Mouse (Mus musculus) monocyte, adult 5-6 weeks (primary cell): Measurements from ENCODE around the gene Prss27. TPM values are rescaled to one million over a fixed set of nuclear protein-coding genes. Genes with fewer than 3 reads are reported as not detected.

Experiments used
- ATAC-seq: fragments of 153-309, 156-312 bp; replicated peaks from 2 replicates; pipeline ENCODE4 v1.8.0; 2017; ENCODE audit warnings: mild to moderate bottlenecking; ENCODE audit not compliant: low TSS enrichment, insufficient number of reproducible peaks, severe bottlenecking, poor library complexity, low FRiP score
- total RNA-seq: library from RNA; stranded (forward); fragments of 200-1000, 200-491, 200-594 nt; gene quantifications from 3 replicates; pipeline ENCODE4 v1.2.3, GENCODE M21; 2017

Prss27 gene
- total RNA-seq, 1 experiment from 2014 or later: not detected

- ATAC-seq: 0 out of 2 replicates have a peak, but pooled peaks have one; percentile 17
These were observed 16.4 kb upstream of the Prss27 start for GRCm38 (mm10) chr17:24021375-24022199.

GRCm38 (mm10) chr17:24029477-24029876 lies 8.5 kb upstream of the Prss27 start:
- ATAC-seq: no peak

- no peak for ATAC-seq
These were observed 7.4 kb upstream of the Prss27 start for GRCm38 (mm10) chr17:24030551-24030950.

- no peak for ATAC-seq
These were observed 2.9 kb upstream of the Prss27 start for GRCm38 (mm10) chr17:24035087-24035486.

- peak; percentile 54 for ATAC-seq
These were observed 990 bp upstream of the Prss27 start for GRCm38 (mm10) chr17:24036954-24037353.

GRCm38 (mm10) chr17:24037360-24037759 lies 584 bp upstream of the Prss27 start:
- peak; percentile 71 for ATAC-seq

GRCm38 (mm10) chr17:24044482-24044881 lies 6.5 kb downstream of the Prss27 start:
- no peak for ATAC-seq

GRCm38 (mm10) chr17:24045608-24046007 lies 7.7 kb downstream of the Prss27 start:
- ATAC-seq: no peak

- no peak for ATAC-seq
These were observed 8.1 kb downstream of the Prss27 start for GRCm38 (mm10) chr17:24046026-24046425.

- no peak for ATAC-seq
These were observed 10.1 kb downstream of the Prss27 start for GRCm38 (mm10) chr17:24048053-24048452.

- ATAC-seq: no peak
These were observed 11.1 kb downstream of the Prss27 start for GRCm38 (mm10) chr17:24049008-24049407.

- no peak for ATAC-seq
These were observed 19.0 kb downstream of the Prss27 start for GRCm38 (mm10) chr17:24056636-24057625.

- ATAC-seq: no peak
These were observed 19.8 kb downstream of the Prss27 start for GRCm38 (mm10) chr17:24057730-24058245.

GRCm38 (mm10) chr17:24062459-24063155 lies 24.7 kb downstream of the Prss27 start:
- ATAC-seq: no peak

- no peak for ATAC-seq
These were observed 30.3 kb downstream of the Prss27 start for GRCm38 (mm10) chr17:24068271-24068670.

- ATAC-seq: no peak
These were observed 31.6 kb downstream of the Prss27 start for GRCm38 (mm10) chr17:24069531-24069930.

GRCm38 (mm10) chr17:24072919-24073696 lies 35.2 kb downstream of the Prss27 start, which contains the start of gene Kctd5:
Gene Kctd5, minus strand, starts transcription at chr17:24073485.
- peak; percentile 94 for ATAC-seq

GRCm38 (mm10) chr17:24077101-24077500 lies 39.2 kb downstream of the Prss27 start:
- no peak for ATAC-seq
